Mouse (Mus musculus): ENCODE measurements around the gene Gm49601.

GRCm38 (mm10) chr16:18642291-18642690, 16.1 kb upstream of the Gm49601 start:
- no peak for TF ChIP-seq POLR2A (IDR thresholded peaks at IDR 0.05; ENCODE audit: extremely low read depth, insufficient read depth, low read length)
- TF ChIP-seq CTCF (IDR thresholded peaks at IDR 0.05; ENCODE audit: low read depth, low read length) = no peak

Data from liver, adult 2 months (tissue).